Mouse (Mus musculus): Measurements from ENCODE around the gene Rere. TPM values are rescaled to one million over a fixed set of nuclear protein-coding genes. Genes with fewer than 3 reads are reported as not detected.

Rere gene
- polyA plus RNA-seq, 1 experiment = 61.3 TPM

GRCm38 (mm10) chr4:150259577-150259976 is 21.9 kb upstream of the Rere start:
- H3K27ac ChIP-seq (ENCODE audit: control insufficient read depth, insufficient read depth, low read depth, low read length, poor library complexity) = no peak overlapping the region
- TF ChIP-seq POLR2A (IDR thresholded peaks at IDR 0.05; ENCODE audit: borderline replicate concordance, control insufficient read depth, low read depth, low read length) = no peak
- TF ChIP-seq CTCF (IDR thresholded peaks at IDR 0.05; ENCODE audit: control insufficient read depth, insufficient read depth, low read length) = no peak
- no peak overlapping the region for H3K4me3 ChIP-seq (replicated peaks; ENCODE audit: control insufficient read depth, low read depth, low read length)
- 86% methylated on average over 7 of the region's 7 CpGs for WGBS
- H3K4me1 ChIP-seq (ENCODE audit: control insufficient read depth, insufficient read depth, low read length) = no peaks in the 10 kb centered on the region

GRCm38 (mm10) chr4:150260111-150260510 is 21.3 kb upstream of the Rere start:
- WGBS = 85% methylated on average over 7 of the region's 7 CpGs
- Histone ChIP-seq H3K4me3 (replicated peaks; ENCODE audit: control insufficient read depth, low read depth, low read length) (no peak overlapping the region), H3K4me1 (ENCODE audit: control insufficient read depth, insufficient read depth, low read length) (no peaks in the 10 kb centered on the region), H3K27ac (ENCODE audit: control insufficient read depth, insufficient read depth, low read depth, low read length, poor library complexity) (no peak overlapping the region)
- TF ChIP-seq CTCF (IDR thresholded peaks at IDR 0.05; ENCODE audit: control insufficient read depth, insufficient read depth, low read length) = no peak
- no peak for TF ChIP-seq POLR2A (IDR thresholded peaks at IDR 0.05; ENCODE audit: borderline replicate concordance, control insufficient read depth, low read depth, low read length)

DNA sequence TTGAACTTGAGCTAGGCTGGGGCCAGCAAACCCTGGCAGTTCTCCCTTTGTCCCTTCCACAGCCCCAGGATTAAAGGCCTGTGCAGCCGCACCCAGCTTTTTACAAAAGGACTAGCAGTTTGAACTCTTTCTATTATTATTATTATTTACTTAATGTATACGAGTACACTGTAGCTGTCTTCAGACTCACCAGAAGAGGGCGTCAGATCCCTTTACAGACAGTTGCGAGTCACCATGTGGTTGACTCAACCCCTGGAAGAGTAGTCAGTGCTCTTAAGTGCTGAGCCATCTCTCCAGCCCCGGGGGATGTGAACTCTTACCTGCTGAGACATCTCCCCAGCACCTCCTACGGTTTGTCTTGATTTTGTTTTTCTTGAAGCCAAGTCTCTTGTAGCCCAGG is 20.7 kb upstream of the Rere start:
- 28% methylated on average over 6 of the region's 6 CpGs for WGBS
- Histone ChIP-seq H3K4me1 (ENCODE audit: control insufficient read depth, insufficient read depth, low read length) (no peaks in the 10 kb centered on the region), H3K4me3 (replicated peaks; ENCODE audit: control insufficient read depth, low read depth, low read length) (no peak overlapping the region), H3K27ac (ENCODE audit: control insufficient read depth, insufficient read depth, low read depth, low read length, poor library complexity) (no peak overlapping the region)
- no peak for TF ChIP-seq POLR2A (IDR thresholded peaks at IDR 0.05; ENCODE audit: borderline replicate concordance, control insufficient read depth, low read depth, low read length)
- TF ChIP-seq CTCF (IDR thresholded peaks at IDR 0.05; ENCODE audit: control insufficient read depth, insufficient read depth, low read length) = no peak

DNA sequence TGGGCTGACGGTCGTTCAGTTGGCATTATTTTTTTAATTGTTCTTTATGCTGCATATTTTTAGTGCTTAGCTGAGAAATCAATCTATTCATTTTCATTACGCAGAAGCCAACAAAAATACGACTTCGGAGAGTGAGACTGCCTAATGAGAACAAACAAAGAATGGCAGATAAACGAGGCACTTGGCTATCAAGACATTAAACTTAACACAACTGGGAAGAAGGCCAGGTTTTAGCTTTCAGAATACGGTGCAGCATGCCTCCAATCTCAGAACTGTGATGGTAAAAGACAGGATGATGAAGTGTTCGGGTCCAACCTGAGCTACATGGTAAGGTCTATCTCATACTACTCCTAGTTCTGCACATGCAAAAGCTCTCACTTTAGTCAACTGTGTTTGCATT is 19.1 kb upstream of the Rere start:
- WGBS = 77% methylated on average over 8 of the region's 8 CpGs
- H3K4me1 ChIP-seq (ENCODE audit: control insufficient read depth, insufficient read depth, low read length) = no peaks in the 10 kb centered on the region; the same call in 1 of the 2 replicates
- H3K4me3 ChIP-seq (replicated peaks; ENCODE audit: control insufficient read depth, low read depth, low read length) = no peak overlapping the region
- no peak for TF ChIP-seq POLR2A (IDR thresholded peaks at IDR 0.05; ENCODE audit: borderline replicate concordance, control insufficient read depth, low read depth, low read length)
- no peak for TF ChIP-seq CTCF (IDR thresholded peaks at IDR 0.05; ENCODE audit: control insufficient read depth, insufficient read depth, low read length)
- H3K27ac ChIP-seq (ENCODE audit: control insufficient read depth, insufficient read depth, low read depth, low read length, poor library complexity) = no peak overlapping the region

GRCm38 (mm10) chr4:150264903-150265302 is 16.5 kb upstream of the Rere start:
- H3K27ac ChIP-seq (ENCODE audit: control insufficient read depth, insufficient read depth, low read depth, low read length, poor library complexity) = no peak overlapping the region
- WGBS = 63% methylated on average over 7 of the region's 7 CpGs
- no peak overlapping the region for H3K4me3 ChIP-seq (replicated peaks; ENCODE audit: control insufficient read depth, low read depth, low read length)
- TF ChIP-seq CTCF (IDR thresholded peaks at IDR 0.05; ENCODE audit: control insufficient read depth, insufficient read depth, low read length) (peak; percentile 30; the same call in 1 of the 2 replicates), POLR2A (IDR thresholded peaks at IDR 0.05; ENCODE audit: borderline replicate concordance, control insufficient read depth, low read depth, low read length) (no peak)
- H3K4me1 ChIP-seq (ENCODE audit: control insufficient read depth, insufficient read depth, low read length) = peaks cover 1% of the 10 kb centered on the region

DNA sequence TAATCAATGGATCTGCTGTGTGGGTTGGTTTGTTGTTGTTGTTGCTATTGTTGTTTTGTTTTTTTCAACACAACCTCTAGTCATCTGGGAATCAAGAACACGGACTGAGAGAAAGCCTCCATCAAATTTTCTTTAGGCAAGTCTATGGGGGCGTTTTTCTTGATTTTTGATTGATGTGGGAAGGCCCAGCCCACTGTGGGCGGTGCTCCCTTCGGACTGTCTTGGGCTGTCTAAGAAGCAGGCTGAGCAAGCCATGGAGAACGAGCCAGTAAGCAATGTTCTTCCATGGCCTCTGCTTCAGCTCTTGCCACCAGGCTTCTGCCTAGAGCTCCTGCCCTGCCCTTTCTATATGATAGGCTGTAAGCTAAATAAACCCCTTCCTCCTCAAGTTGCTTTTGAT is 16.0 kb upstream of the Rere start:
- 56% methylated on average over 5 of the region's 5 CpGs for WGBS
- TF ChIP-seq POLR2A (IDR thresholded peaks at IDR 0.05; ENCODE audit: borderline replicate concordance, control insufficient read depth, low read depth, low read length) = no peak
- TF ChIP-seq CTCF (IDR thresholded peaks at IDR 0.05; ENCODE audit: control insufficient read depth, insufficient read depth, low read length) = no peak
- no peak overlapping the region for H3K27ac ChIP-seq (ENCODE audit: control insufficient read depth, insufficient read depth, low read depth, low read length, poor library complexity)
- H3K4me3 ChIP-seq (replicated peaks; ENCODE audit: control insufficient read depth, low read depth, low read length) = no peak overlapping the region
- H3K4me1 ChIP-seq (ENCODE audit: control insufficient read depth, insufficient read depth, low read length) = peaks cover 1% of the 10 kb centered on the region

DNA sequence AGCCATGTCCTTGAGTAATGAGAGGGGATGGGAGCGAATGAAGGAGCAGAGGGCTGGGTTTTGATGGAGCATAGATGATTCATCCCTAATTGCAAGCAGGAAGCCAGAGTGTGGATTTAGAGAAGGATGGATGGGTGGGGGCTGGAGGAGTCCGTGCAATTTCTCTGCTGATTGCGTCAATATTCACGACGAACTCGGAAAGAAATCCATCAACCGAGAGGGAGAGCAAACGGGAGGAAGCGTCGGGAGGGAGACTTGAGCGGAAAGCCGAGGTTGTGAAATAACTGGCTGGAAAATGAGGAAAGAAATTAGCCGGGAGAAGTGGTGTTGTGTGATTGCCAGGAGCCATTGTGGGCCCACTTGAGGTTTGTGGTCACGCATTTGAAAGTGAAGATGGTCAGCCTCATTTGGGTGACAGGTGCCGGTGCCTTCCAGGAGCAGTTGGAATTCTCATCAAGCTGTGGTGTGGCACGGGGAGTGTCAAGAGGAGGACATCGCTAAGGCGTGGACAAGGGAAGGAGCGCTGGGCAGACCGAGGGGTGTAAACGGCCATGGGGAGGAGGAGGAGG is 14.7 kb upstream of the Rere start:
- H3K4me3 ChIP-seq (replicated peaks; ENCODE audit: control insufficient read depth, low read depth, low read length) = no peak overlapping the region
- peaks cover 1% of the 10 kb centered on the region for H3K4me1 ChIP-seq (ENCODE audit: control insufficient read depth, insufficient read depth, low read length)
- H3K27ac ChIP-seq (ENCODE audit: control insufficient read depth, insufficient read depth, low read depth, low read length, poor library complexity) = no peak overlapping the region
- no peak for TF ChIP-seq CTCF (IDR thresholded peaks at IDR 0.05; ENCODE audit: control insufficient read depth, insufficient read depth, low read length)
- TF ChIP-seq POLR2A (IDR thresholded peaks at IDR 0.05; ENCODE audit: borderline replicate concordance, control insufficient read depth, low read depth, low read length) = no peak
- 42% methylated on average over 21 of the region's 21 CpGs for WGBS

- 59% methylated on average over 33 of the region's 33 CpGs for WGBS
Measured at GRCm38 (mm10) chr4:150268674-150269653, 12.5 kb upstream of the Rere start.

More at GRCm38 (mm10) chr4:150268674-150269653, 12.5 kb upstream of the Rere start:
- no peak overlapping the region for H3K4me3 ChIP-seq (replicated peaks; ENCODE audit: control insufficient read depth, low read depth, low read length)
- H3K4me1 ChIP-seq (ENCODE audit: control insufficient read depth, insufficient read depth, low read length) = peaks cover 3% of the 10 kb centered on the region
- no peak overlapping the region for H3K27ac ChIP-seq (ENCODE audit: control insufficient read depth, insufficient read depth, low read depth, low read length, poor library complexity)
- TF ChIP-seq CTCF (IDR thresholded peaks at IDR 0.05; ENCODE audit: control insufficient read depth, insufficient read depth, low read length) = no peak
- no peak for TF ChIP-seq POLR2A (IDR thresholded peaks at IDR 0.05; ENCODE audit: borderline replicate concordance, control insufficient read depth, low read depth, low read length)

Measured in bone marrow, adult 2 months (tissue).